Mouse (Mus musculus) Patski (cell line): ENCODE results near the gene Sox5. TPM values are rescaled to one million over a fixed set of nuclear protein-coding genes. Genes with fewer than 3 reads are reported as not detected.

Experiments
- ATAC-seq: fragments of 100-300 bp; one replicate; pipeline ENCODE4 v1.8.0; 2021
- CTCF ChIA-PET: fragments of 350-600 bp; sonication (Branson Sonifier 250); formaldehyde crosslinking; loops from one replicate; lab custom pipeline; 2022; ENCODE audit warnings: inconsistent platforms; lab: Charles Lee
- POLR2A ChIA-PET: fragments of 350-600 bp; sonication (Branson Sonifier 250); formaldehyde crosslinking; loops from one replicate; lab custom pipeline; 2022; ENCODE audit warnings: antibody characterized with exemption, inconsistent platforms; lab: Charles Lee
- DNase-seq: peaks from one replicate; pipeline ENCODE4 v3.0.0-alpha.2; 2011; ENCODE audit warnings: low read depth, low spot score
- H3K27me3 ChIP-seq: fragments of 371-371 bp; one replicate; pipeline ENCODE4 v1.5.1; 2021
- CTCF ChIP-seq: fragments of 100-300 bp; IDR thresholded peaks from one replicate; pipeline ENCODE4 v1.5.1; 2021
- in situ Hi-C: fragments of 300-500 bp; cut with MboI; formaldehyde crosslinking; loops from 3 replicates; pipeline ENCODE4 v1.11.1; 2018; ENCODE audit warnings: low pct_unique_long_range_greater_than_20kb, mixed read lengths
- polyA plus RNA-seq: library from polyadenylated mRNA; unstranded; gene quantifications from one replicate; pipeline ENCODE4 v1.2.3, GENCODE M21; 2021

Sox5 gene
- polyA plus RNA-seq, 1 experiment from 2014 or later = 0.26 TPM

GRCm38 (mm10) chr6:144523479-144523878, 258.3 kb downstream of the Sox5 start:
- ChIA-PET POLR2A (no interaction called here), CTCF (no interaction called here)
- in situ Hi-C loops = no loop called here
- no peak for DNase-seq
- H3K27me3 ChIP-seq = no peaks in the 10 kb centered on the region
- TF ChIP-seq CTCF = no peak
- ATAC-seq = no peak

- ATAC-seq = no peak
- no peak for TF ChIP-seq CTCF
- H3K27me3 ChIP-seq = no peaks in the 10 kb centered on the region
- no peak for DNase-seq
- in situ Hi-C loops = no loop called here
- CTCF ChIA-PET = no interaction called here
- POLR2A ChIA-PET = no interaction called here
Observed at GRCm38 (mm10) chr6:144518811-144519210, 263.0 kb downstream of the Sox5 start.

GRCm38 (mm10) chr6:144515905-144516304, 265.9 kb downstream of the Sox5 start:
- DNase-seq (no peak), ATAC-seq (no peak)
- POLR2A ChIA-PET = no interaction called here
- in situ Hi-C loops = no loop called here
- no peak for TF ChIP-seq CTCF
- CTCF ChIA-PET = interaction anchor here (1.3 kb wide), 1 partner anchor 11 kb away, joined by 3 read pairs; no protein-coding TSS in a partner anchor
- H3K27me3 ChIP-seq = no peaks in the 10 kb centered on the region

DNA sequence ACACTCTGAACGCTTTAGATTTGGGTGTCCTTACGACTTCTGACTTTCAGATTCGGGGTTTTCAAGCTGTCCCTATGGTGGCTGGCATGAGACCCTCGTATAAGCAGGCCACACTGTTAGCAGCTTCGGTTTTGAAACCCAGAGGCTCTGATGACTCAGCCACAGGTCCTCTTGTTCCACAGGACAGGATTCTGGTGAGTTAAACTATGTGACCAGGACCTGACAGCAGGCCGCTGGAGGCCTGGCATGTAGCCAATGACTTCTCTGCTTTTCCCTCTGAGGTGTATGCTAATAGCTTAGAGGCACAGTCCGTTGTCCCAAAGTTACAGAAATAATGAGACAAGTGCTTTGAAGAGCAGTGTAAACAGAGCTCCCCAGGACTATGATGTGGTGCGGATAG, 268.0 kb downstream of the Sox5 start:
- in situ Hi-C loops = no loop called here
- ChIA-PET POLR2A (no interaction called here), CTCF (no interaction called here)
- no peaks in the 10 kb centered on the region for H3K27me3 ChIP-seq
- TF ChIP-seq CTCF = no peak
- DNase-seq (no peak), ATAC-seq (peak; percentile 31)

GRCm38 (mm10) chr6:144511925-144512324, 269.9 kb downstream of the Sox5 start:
- TF ChIP-seq CTCF = no peak
- POLR2A ChIA-PET = no interaction called here
- in situ Hi-C loops = no loop called here
- H3K27me3 ChIP-seq = no peaks in the 10 kb centered on the region
- ATAC-seq (no peak), DNase-seq (no peak)
- CTCF ChIA-PET = no interaction called here

DNA sequence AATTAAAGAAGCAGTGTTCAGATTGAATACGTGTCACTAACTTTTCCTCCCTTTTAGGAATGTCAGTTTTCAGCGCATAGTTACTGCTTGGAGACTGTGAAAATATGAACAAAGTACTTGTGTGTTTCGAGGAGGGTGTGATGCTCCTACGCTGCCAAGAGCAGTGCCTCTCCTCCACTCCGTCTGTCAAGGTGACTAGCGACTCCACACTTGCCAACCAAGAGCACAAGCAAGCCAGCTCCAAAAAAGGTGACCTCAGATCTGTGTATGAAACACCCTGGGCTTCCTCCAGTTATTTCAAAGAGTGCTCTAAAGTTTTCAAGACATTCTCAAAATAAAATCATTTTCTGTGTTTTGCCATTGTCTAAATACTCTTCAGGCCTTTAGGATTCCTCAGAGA, 271.6 kb downstream of the Sox5 start:
- H3K27me3 ChIP-seq = no peaks in the 10 kb centered on the region
- no peak for TF ChIP-seq CTCF
- POLR2A ChIA-PET = no interaction called here
- ATAC-seq (no peak), DNase-seq (no peak)
- CTCF ChIA-PET = no interaction called here
- in situ Hi-C loops = no loop called here

DNA sequence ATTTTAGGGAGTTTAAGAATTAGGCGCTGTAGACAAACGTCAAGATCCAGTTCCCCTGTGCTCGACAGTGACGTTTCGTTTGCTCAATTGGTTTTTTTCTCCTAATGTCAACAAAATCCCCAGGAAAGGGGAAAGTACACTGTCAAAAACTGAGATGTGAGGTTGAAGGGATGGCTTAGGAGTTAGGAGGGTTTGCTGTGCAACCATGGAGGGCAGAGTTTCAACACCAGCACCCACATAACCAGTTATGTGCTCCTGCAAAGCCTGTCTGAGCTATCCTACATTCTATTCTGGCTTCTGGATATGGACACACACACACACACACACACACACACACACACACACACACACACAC, 277.6 kb downstream of the Sox5 start:
- no peak for TF ChIP-seq CTCF
- ChIA-PET CTCF (no interaction called here), POLR2A (no interaction called here)
- in situ Hi-C loops = no loop called here
- DNase-seq = no peak
- H3K27me3 ChIP-seq = peaks cover 5% of the 10 kb centered on the region
- no peak for ATAC-seq

DNA sequence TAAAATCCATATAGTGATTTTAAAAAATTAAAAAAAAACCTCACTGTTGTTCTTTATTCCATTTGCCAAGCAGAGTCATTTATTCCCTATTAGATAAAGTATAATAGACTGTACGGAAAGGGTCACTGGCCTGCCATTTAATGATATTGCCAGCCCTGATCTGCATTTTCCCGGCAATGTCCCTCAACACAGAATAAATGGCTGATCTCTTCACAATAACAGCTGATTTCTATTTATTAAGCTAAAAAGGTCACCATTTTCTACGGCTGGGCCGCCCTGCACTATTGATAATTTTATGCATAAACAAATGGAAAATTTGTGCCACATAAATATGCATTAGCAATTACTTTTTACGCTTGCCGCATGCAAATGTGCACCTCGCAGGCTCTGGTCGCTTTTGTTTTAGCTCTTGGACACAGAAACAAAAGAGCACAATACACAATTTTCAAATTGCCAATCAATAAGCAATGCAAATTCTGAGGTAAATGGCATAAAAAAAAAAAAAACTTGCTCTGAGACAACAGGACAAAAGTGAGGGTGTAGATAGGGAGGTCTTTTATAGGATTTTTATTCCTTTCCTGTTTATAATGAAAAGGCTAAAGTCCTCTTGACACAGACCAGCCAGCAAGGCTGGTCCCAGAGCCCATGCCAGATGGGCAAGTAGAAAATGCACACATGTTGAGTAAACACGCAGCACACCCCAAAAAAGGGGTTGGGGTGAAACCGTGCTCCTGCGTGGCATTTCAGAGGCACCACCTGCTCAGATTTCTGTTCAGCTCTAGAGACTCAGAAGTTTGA, 278.2 kb downstream of the Sox5 start:
- POLR2A ChIA-PET = no interaction called here
- no peak for TF ChIP-seq CTCF
- ATAC-seq (no peak), DNase-seq (no peak)
- peaks cover 5% of the 10 kb centered on the region for H3K27me3 ChIP-seq
- CTCF ChIA-PET = no interaction called here
- in situ Hi-C loops = no loop called here

DNA sequence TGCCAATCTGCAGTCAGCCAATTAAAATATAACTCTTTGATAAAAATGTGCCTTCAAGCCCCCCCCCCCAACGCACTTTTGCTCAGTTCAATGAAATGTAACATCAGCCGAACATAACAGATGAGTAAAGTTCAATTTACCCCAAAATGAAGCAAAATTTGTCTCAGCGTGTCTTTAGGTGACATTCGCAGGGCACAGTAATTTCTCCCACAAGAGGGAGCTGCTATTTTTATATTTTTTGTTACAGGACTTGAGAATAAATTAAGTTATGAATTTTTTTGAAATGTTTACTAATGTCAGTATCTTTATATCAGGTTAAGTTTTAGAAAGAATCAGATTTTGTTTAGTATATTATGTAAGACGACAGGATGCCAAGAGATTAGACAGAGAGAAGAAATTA, 280.3 kb downstream of the Sox5 start:
- ChIA-PET CTCF (no interaction called here), POLR2A (no interaction called here)
- H3K27me3 ChIP-seq = peaks cover 5% of the 10 kb centered on the region
- no peak for TF ChIP-seq CTCF
- ATAC-seq = no peak
- no peak for DNase-seq
- in situ Hi-C loops = no loop called here

- ChIA-PET CTCF (no interaction called here), POLR2A (no interaction called here)
- peak; percentile 55 for TF ChIP-seq CTCF
- H3K27me3 ChIP-seq = peaks cover under 1% of the 10 kb centered on the region
- ATAC-seq (no peak), DNase-seq (no peak)
- in situ Hi-C loops = no loop called here
Observed at GRCm38 (mm10) chr6:144498177-144498576, 283.6 kb downstream of the Sox5 start.

GRCm38 (mm10) chr6:144491761-144492415, 289.9 kb downstream of the Sox5 start:
- ChIA-PET CTCF (no interaction called here), POLR2A (no interaction called here)
- TF ChIP-seq CTCF = no peak
- no peak for DNase-seq
- no peak for ATAC-seq
- in situ Hi-C loops = no loop called here
- no peaks in the 10 kb centered on the region for H3K27me3 ChIP-seq
